Mouse (Mus musculus): Measurements from ENCODE around the gene Tm6sf1. TPM values are rescaled to one million over a fixed set of nuclear protein-coding genes. Genes with fewer than 3 reads are reported as not detected.
A peak's percentile ranks its signal among the peaks of the same experiment; 100 is the strongest.

Gene Tm6sf1
- 11.3 and 14.8 TPM in 2 replicates for polyA plus RNA-seq (2014; fragmentation: Nextera tagmentation; extraction: Ambion mirVana)

DNA sequence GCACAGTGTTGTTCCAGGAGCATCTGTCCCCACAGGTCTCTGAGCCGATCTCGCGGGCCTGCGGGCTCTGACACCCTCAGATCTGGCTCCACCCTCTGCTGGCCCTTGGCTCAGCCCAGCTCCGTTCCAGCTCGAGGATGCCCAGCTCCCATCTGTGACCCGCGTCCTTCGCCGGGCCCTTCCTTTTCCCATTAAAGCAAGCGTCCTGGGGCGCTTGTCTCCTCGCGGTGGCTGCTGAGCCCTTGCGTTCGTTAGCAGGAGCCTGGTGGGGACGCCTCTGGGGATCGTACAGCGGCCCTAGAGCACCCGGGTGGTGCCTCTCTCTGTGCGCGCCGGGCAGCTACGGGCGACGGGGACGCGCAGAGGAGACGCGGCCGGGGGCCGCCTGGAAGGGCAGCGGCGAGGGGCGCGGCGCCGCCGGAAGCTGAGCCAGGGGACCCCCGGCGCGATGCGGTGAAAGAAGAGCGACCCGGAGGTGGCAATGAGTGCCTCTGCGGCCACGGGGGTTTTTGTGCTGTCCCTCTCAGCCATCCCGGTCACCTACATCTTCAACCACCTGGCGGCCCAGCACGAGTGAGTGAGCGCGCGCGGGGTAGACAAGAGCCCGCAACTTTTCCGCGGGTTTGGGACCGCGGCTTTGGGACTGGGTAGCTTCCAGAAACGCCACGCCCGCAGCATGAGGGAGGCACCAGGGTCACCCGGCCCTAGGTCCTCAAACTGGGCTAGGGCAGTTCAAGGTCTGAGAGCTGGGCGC lies at the start of gene Tm6sf1:
Gene Tm6sf1, plus strand, starts transcription at position 34 of the 754 bp plus-strand sequence.
- WGBS = under 1% methylated on average over 59 of the region's 64 CpGs
- Histone ChIP-seq H3K36me3 (ENCODE audit: control insufficient read depth, insufficient read depth, low read length) (no peaks in the 10 kb centered on the region), H3K27me3 (ENCODE audit: control insufficient read depth, insufficient read depth, low read length) (peaks cover 10% of the 10 kb centered on the region; the same call in 1 of the 2 replicates), H3K4me3 (ENCODE audit: low read depth, low read length) (peak within 1 kb of the TSS; percentile 61), H3K4me1 (replicated peaks; ENCODE audit: control insufficient read depth, insufficient read depth, low read length) (peaks cover 5% of the 10 kb centered on the region; the same call in 1 of the 2 replicates), H3K27ac (ENCODE audit: low read depth, low read length) (no peak within 1 kb of the TSS), H3K4me2 (replicated peaks; ENCODE audit: low read depth, low read length) (peak within 1 kb of the TSS; percentile 98), H3K9me3 (ENCODE audit: control insufficient read depth, low read length) (no peaks in the 10 kb centered on the region), H3K9ac (ENCODE audit: low read depth, low read length) (peak within 1 kb of the TSS; percentile 75)
- DNase-seq (ENCODE audit: low spot score) = peak; percentile 67
- ATAC-seq (ENCODE audit: low FRiP score) = peak; percentile 84

- 85% methylated on average over 3 of the region's 3 CpGs for WGBS
- no peak for DNase-seq (ENCODE audit: low spot score)
- Histone ChIP-seq H3K9ac (ENCODE audit: low read depth, low read length) (no peak overlapping the region), H3K4me3 (ENCODE audit: low read depth, low read length) (no peak overlapping the region), H3K4me1 (replicated peaks; ENCODE audit: control insufficient read depth, insufficient read depth, low read length) (peaks cover 2% of the 10 kb centered on the region; the same call in 1 of the 2 replicates), H3K36me3 (ENCODE audit: control insufficient read depth, insufficient read depth, low read length) (no peaks in the 10 kb centered on the region), H3K27ac (ENCODE audit: low read depth, low read length) (no peak overlapping the region), H3K27me3 (ENCODE audit: control insufficient read depth, insufficient read depth, low read length) (no peaks in the 10 kb centered on the region), H3K4me2 (replicated peaks; ENCODE audit: low read depth, low read length) (no peak overlapping the region), H3K9me3 (ENCODE audit: control insufficient read depth, low read length) (no peaks in the 10 kb centered on the region)
- ATAC-seq (ENCODE audit: low FRiP score) = no peak
Measured at GRCm38 (mm10) chr7:81824906-81825305, 33.9 kb upstream of the Tm6sf1 start.

DNA sequence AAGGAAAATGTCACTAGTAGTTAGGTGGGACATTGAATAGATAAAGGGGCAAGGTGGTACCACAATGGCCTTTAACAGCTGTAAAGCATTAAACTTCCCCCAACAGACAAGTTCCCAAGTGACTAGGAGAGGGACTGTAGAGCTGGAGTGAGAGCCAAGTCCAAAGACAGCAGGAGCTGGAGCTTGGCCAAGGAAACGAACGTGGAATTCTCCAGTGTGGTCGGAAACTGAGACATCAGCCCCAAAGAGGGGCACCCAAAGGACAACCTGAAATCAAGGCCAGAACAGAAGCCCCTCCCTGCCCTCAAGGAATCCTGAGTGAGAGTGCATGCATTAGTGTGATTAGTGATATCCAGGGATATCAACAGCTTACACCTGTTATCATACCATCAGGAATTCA lies 33.4 kb upstream of the Tm6sf1 start:
- H3K27ac ChIP-seq (ENCODE audit: low read depth, low read length) = no peak overlapping the region
- no peaks in the 10 kb centered on the region for H3K36me3 ChIP-seq (ENCODE audit: control insufficient read depth, insufficient read depth, low read length)
- DNase-seq (ENCODE audit: low spot score) = no peak
- ATAC-seq (ENCODE audit: low FRiP score) = no peak
- 88% methylated on average over 3 of the region's 3 CpGs for WGBS
- no peaks in the 10 kb centered on the region for H3K9me3 ChIP-seq (ENCODE audit: control insufficient read depth, low read length)
- H3K4me3 ChIP-seq (ENCODE audit: low read depth, low read length) = no peak overlapping the region
- H3K4me1 ChIP-seq (replicated peaks; ENCODE audit: control insufficient read depth, insufficient read depth, low read length) = peaks cover 2% of the 10 kb centered on the region; the same call in 1 of the 2 replicates
- no peaks in the 10 kb centered on the region for H3K27me3 ChIP-seq (ENCODE audit: control insufficient read depth, insufficient read depth, low read length)
- no peak overlapping the region for H3K4me2 ChIP-seq (replicated peaks; ENCODE audit: low read depth, low read length)
- no peak overlapping the region for H3K9ac ChIP-seq (ENCODE audit: low read depth, low read length)

GRCm38 (mm10) chr7:81827806-81828667 lies 30.8 kb upstream of the Tm6sf1 start:
- 28% methylated on average over 17 of the region's 17 CpGs for WGBS
- DNase-seq (ENCODE audit: low spot score) = no peak
- ATAC-seq (ENCODE audit: low FRiP score) = peak; percentile 29; the same call in 1 of the 2 replicates

DNA sequence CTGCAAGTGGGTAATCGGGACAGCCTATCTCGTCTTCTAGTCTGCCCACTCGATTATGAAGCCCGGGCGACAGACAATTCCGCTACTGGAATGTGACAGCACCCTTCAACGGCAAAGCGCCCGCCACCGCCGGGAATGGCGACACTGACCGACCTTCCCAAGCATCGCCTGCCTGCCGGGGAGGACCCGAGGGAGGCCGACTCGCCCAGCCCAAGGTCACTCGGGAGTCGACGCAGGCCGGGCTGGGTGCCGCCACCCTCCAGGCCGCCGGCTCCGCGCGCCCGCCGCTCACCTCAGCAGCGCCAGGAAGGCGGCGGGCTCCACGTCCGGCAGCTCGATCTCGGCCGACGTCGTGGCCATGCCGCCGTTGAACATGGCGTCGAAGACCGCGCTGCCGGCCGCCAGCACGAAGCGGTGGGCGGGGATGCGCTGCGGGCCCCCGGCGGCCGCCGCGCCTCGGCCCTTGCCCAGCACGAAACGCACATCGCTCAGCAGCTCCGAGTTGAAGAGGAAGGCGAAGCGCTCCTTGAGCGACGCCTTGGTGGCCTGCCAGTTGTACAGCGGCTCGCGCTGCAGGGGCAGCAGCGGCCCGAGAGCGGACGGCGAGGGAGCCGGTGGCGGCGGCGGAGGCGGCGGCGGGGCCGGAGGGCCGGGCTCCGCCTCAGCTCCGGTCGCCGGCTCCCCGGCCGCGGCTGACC lies 30.0 kb upstream of the Tm6sf1 start:
- no peaks in the 10 kb centered on the region for H3K9me3 ChIP-seq (ENCODE audit: control insufficient read depth, low read length)
- peaks cover 2% of the 10 kb centered on the region; the same call in 1 of the 2 replicates for H3K4me1 ChIP-seq (replicated peaks; ENCODE audit: control insufficient read depth, insufficient read depth, low read length)
- WGBS = under 1% methylated on average over 79 of the region's 91 CpGs
- peak overlapping the region; percentile 68 for H3K4me3 ChIP-seq (ENCODE audit: low read depth, low read length)
- ATAC-seq (ENCODE audit: low FRiP score) = peak; percentile 85
- no peaks in the 10 kb centered on the region for H3K27me3 ChIP-seq (ENCODE audit: control insufficient read depth, insufficient read depth, low read length)
- DNase-seq (ENCODE audit: low spot score) = peak; percentile 70
- peak overlapping the region; percentile 71 for H3K4me2 ChIP-seq (replicated peaks; ENCODE audit: low read depth, low read length)
- H3K36me3 ChIP-seq (ENCODE audit: control insufficient read depth, insufficient read depth, low read length) = no peaks in the 10 kb centered on the region
- peak overlapping the region; percentile 94 for H3K27ac ChIP-seq (ENCODE audit: low read depth, low read length)
- peak overlapping the region; percentile 88 for H3K9ac ChIP-seq (ENCODE audit: low read depth, low read length)

More at GRCm38 (mm10) chr7:81827806-81828667, 30.8 kb upstream of the Tm6sf1 start:
- Histone ChIP-seq H3K4me2 (replicated peaks; ENCODE audit: low read depth, low read length) (peak overlapping the region; percentile 71), H3K4me3 (ENCODE audit: low read depth, low read length) (peak overlapping the region; percentile 68), H3K36me3 (ENCODE audit: control insufficient read depth, insufficient read depth, low read length) (no peaks in the 10 kb centered on the region), H3K27me3 (ENCODE audit: control insufficient read depth, insufficient read depth, low read length) (no peaks in the 10 kb centered on the region), H3K9ac (ENCODE audit: low read depth, low read length) (peak overlapping the region; percentile 88), H3K27ac (ENCODE audit: low read depth, low read length) (peak overlapping the region; percentile 94; the same call in 1 of the 2 replicates), H3K4me1 (replicated peaks; ENCODE audit: control insufficient read depth, insufficient read depth, low read length) (peaks cover 2% of the 10 kb centered on the region; the same call in 1 of the 2 replicates), H3K9me3 (ENCODE audit: control insufficient read depth, low read length) (no peaks in the 10 kb centered on the region)

DNA sequence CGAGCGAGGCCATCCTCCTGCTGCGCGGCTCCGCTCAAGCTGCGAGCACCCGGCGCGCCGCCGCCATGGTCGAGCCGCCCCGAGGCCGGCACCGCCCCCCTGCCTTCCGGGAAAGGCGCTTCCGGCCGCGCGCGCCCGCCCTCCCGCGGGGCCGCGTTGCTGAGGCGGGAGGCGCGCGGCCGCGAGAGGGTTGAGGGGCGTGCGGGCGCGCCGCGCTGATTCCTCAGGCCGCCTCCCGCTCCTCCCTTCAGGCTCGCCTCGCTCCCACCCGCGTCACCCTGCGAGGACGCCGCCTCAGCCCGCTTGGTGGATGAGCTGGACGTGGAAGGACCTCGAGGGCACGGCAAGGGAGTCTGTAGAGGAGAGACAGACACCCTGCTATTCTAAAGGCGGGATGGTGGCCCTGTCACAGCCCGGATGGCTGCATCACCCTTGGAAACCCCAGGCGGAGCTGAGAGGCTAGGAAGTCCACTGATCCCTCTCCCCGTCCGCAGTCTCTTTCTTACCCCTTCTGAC lies 29.4 kb upstream of the Tm6sf1 start, which contains the start of gene Btbd1:
Gene Btbd1, minus strand, starts transcription at position 53 of the 516 bp plus-strand sequence.
- ATAC-seq (ENCODE audit: low FRiP score) (peak; percentile 91), DNase-seq (ENCODE audit: low spot score) (peak; percentile 95)
- peaks cover 2% of the 10 kb centered on the region; the same call in 1 of the 2 replicates for H3K4me1 ChIP-seq (replicated peaks; ENCODE audit: control insufficient read depth, insufficient read depth, low read length)
- peak within 1 kb of the TSS; percentile 88 for H3K9ac ChIP-seq (ENCODE audit: low read depth, low read length)
- WGBS = under 1% methylated on average over 46 of the region's 58 CpGs
- H3K4me2 ChIP-seq (replicated peaks; ENCODE audit: low read depth, low read length) = peak within 1 kb of the TSS; percentile 71
- peak within 1 kb of the TSS; percentile 68 for H3K4me3 ChIP-seq (ENCODE audit: low read depth, low read length)
- H3K27me3 ChIP-seq (ENCODE audit: control insufficient read depth, insufficient read depth, low read length) = no peaks in the 10 kb centered on the region
- H3K27ac ChIP-seq (ENCODE audit: low read depth, low read length) = peak within 1 kb of the TSS; percentile 94
- H3K9me3 ChIP-seq (ENCODE audit: control insufficient read depth, low read length) = no peaks in the 10 kb centered on the region
- H3K36me3 ChIP-seq (ENCODE audit: control insufficient read depth, insufficient read depth, low read length) = no peaks in the 10 kb centered on the region

DNA sequence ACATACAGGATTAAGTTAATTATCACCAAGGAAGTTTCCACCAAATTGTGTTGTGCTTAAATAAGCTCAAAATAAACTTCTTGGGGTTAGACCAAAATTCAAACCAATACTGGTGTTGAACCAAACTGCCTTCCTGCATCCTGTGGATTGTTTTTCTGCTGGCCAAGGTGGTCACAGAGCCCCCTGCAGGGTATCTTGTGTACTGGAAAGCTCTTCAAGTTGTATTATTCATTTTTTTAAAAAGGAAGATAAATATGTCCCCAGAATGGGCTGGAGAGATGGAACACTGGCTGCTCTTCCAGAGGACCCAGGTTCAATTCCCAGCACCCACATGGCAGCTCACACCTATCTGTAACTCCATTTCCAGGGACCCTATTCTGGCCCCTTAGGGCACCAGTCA lies 24.0 kb upstream of the Tm6sf1 start:
- DNase-seq (ENCODE audit: low spot score) = no peak
- H3K36me3 ChIP-seq (ENCODE audit: control insufficient read depth, insufficient read depth, low read length) = no peaks in the 10 kb centered on the region
- H3K9ac ChIP-seq (ENCODE audit: low read depth, low read length) = no peak overlapping the region
- no peak overlapping the region for H3K4me3 ChIP-seq (ENCODE audit: low read depth, low read length)
- no peaks in the 10 kb centered on the region for H3K27me3 ChIP-seq (ENCODE audit: control insufficient read depth, insufficient read depth, low read length)
- ATAC-seq (ENCODE audit: low FRiP score) = no peak
- no peaks in the 10 kb centered on the region for H3K9me3 ChIP-seq (ENCODE audit: control insufficient read depth, low read length)
- no peak overlapping the region for H3K4me2 ChIP-seq (replicated peaks; ENCODE audit: low read depth, low read length)
- no peaks in the 10 kb centered on the region for H3K4me1 ChIP-seq (replicated peaks; ENCODE audit: control insufficient read depth, insufficient read depth, low read length)
- no peak overlapping the region for H3K27ac ChIP-seq (ENCODE audit: low read depth, low read length)

GRCm38 (mm10) chr7:81835430-81835829 lies 23.4 kb upstream of the Tm6sf1 start:
- 85% methylated on average over 5 of the region's 5 CpGs for WGBS
- Histone ChIP-seq H3K4me3 (ENCODE audit: low read depth, low read length) (no peak overlapping the region), H3K4me1 (replicated peaks; ENCODE audit: control insufficient read depth, insufficient read depth, low read length) (no peaks in the 10 kb centered on the region), H3K4me2 (replicated peaks; ENCODE audit: low read depth, low read length) (no peak overlapping the region), H3K27ac (ENCODE audit: low read depth, low read length) (no peak overlapping the region), H3K9me3 (ENCODE audit: control insufficient read depth, low read length) (no peaks in the 10 kb centered on the region), H3K27me3 (ENCODE audit: control insufficient read depth, insufficient read depth, low read length) (no peaks in the 10 kb centered on the region), H3K36me3 (ENCODE audit: control insufficient read depth, insufficient read depth, low read length) (no peaks in the 10 kb centered on the region), H3K9ac (ENCODE audit: low read depth, low read length) (no peak overlapping the region)
- no peak for DNase-seq (ENCODE audit: low spot score)
- ATAC-seq (ENCODE audit: low FRiP score) = no peak

Measured in hindbrain, embryonic 11.5 days (tissue).